In genomic region chr16:24394211-24394991, GRCm38 (mm10) we compare ENCODE assay signal across 8 mouse cellular contexts. TPM values are rescaled to one million over a fixed set of nuclear protein-coding genes. Genes with fewer than 3 reads are reported as not detected.
DNase-seq lines count a peak whose midpoint lies in the region; ATAC-seq and TF ChIP-seq lines count a peak whose summit lies in the region.

No protein-coding gene starts in this region.

- H3K9me3 ChIP-seq in lung, embryonic 15.5 days = no peaks in the 10 kb centered on the region
- no peaks in the 10 kb centered on the region for H3K9me3 ChIP-seq in embryonic facial prominence, embryonic 10.5 days
- H3K9me3 ChIP-seq in heart, embryonic 13.5 days = no peaks in the 10 kb centered on the region
- H3K9me3 ChIP-seq in kidney, postnatal 0 days (replicated peaks; ENCODE audit: low read length) = no peaks in the 10 kb centered on the region
- H3K9me3 ChIP-seq in midbrain, embryonic 12.5 days = no peaks in the 10 kb centered on the region

- no peaks in the 10 kb centered on the region for H3K27me3 ChIP-seq in lung, embryonic 15.5 days
- no peaks in the 10 kb centered on the region for H3K27me3 ChIP-seq in embryonic facial prominence, embryonic 10.5 days (replicated peaks; ENCODE audit: low read depth, poor library complexity, severe bottlenecking)
- no peaks in the 10 kb centered on the region for H3K27me3 ChIP-seq in heart, embryonic 13.5 days (replicated peaks)
- no peaks in the 10 kb centered on the region for H3K27me3 ChIP-seq in kidney, postnatal 0 days (ENCODE audit: insufficient read depth, low read length)
- peaks cover 18% of the 10 kb centered on the region; the same call in 1 of the 2 replicates for H3K27me3 ChIP-seq in midbrain, embryonic 12.5 days

- peak overlapping the region; percentile 94 for H3K9ac ChIP-seq in lung, embryonic 15.5 days
- H3K9ac ChIP-seq in heart, embryonic 13.5 days = peak overlapping the region; percentile 98
- H3K9ac ChIP-seq in kidney, postnatal 0 days (ENCODE audit: low read depth, low read length) = peak overlapping the region; percentile 92
- peak overlapping the region; percentile 85 for H3K9ac ChIP-seq in midbrain, embryonic 12.5 days (replicated peaks)

- WGBS in lung, embryonic 15.5 days = 3% methylated on average over 18 of the region's 18 CpGs
- WGBS in embryonic facial prominence, embryonic 10.5 days = 7% methylated on average over 18 of the region's 18 CpGs
- WGBS in heart, embryonic 13.5 days = 4% methylated on average over 18 of the region's 18 CpGs
- WGBS in kidney, postnatal 0 days = 4% methylated on average over 18 of the region's 18 CpGs
- WGBS in midbrain, embryonic 12.5 days = 13% methylated on average over 18 of the region's 18 CpGs

- peak overlapping the region; percentile 65 for H3K4me2 ChIP-seq in lung, embryonic 15.5 days
- H3K4me2 ChIP-seq in heart, embryonic 13.5 days = peak overlapping the region; percentile 86
- peak overlapping the region; percentile 79 for H3K4me2 ChIP-seq in kidney, postnatal 0 days (ENCODE audit: low read length)
- peak overlapping the region; percentile 80 for H3K4me2 ChIP-seq in midbrain, embryonic 12.5 days (replicated peaks)

- DNase-seq in lung, postnatal 25 days (ENCODE audit: low spot score) = no peak
- DNase-seq in embryonic facial prominence, embryonic 10.5 days (ENCODE audit: low spot score) = peak; percentile 42
- DNase-seq in kidney, postnatal 0 days (ENCODE audit: low spot score) = peak; percentile 76
- peak; percentile 61 for DNase-seq in yolk sac, embryonic 10.5 days (ENCODE audit: low spot score)

- H3K4me3 ChIP-seq in lung, embryonic 15.5 days = peak overlapping the region; percentile 94
- H3K4me3 ChIP-seq in embryonic facial prominence, embryonic 10.5 days = peak overlapping the region; percentile 93
- peak overlapping the region; percentile 85 for H3K4me3 ChIP-seq in heart, embryonic 13.5 days
- H3K4me3 ChIP-seq in kidney, postnatal 0 days (replicated peaks; ENCODE audit: low read depth, low read length) = peak overlapping the region; percentile 77
- peak overlapping the region; percentile 93 for H3K4me3 ChIP-seq in midbrain, embryonic 12.5 days

- H3K27ac ChIP-seq in lung, embryonic 15.5 days = peak overlapping the region; percentile 100
- peak overlapping the region; percentile 100 for H3K27ac ChIP-seq in embryonic facial prominence, embryonic 10.5 days (replicated peaks)
- H3K27ac ChIP-seq in heart, embryonic 13.5 days (replicated peaks) = peak overlapping the region; percentile 99
- H3K27ac ChIP-seq in kidney, postnatal 0 days = peak overlapping the region; percentile 99
- no peak overlapping the region; the same call in 1 of the 2 replicates for H3K27ac ChIP-seq in midbrain, embryonic 12.5 days (replicated peaks)

- no peak for TF ChIP-seq CTCF in kidney, postnatal 0 days (IDR thresholded peaks at IDR 0.05; ENCODE audit: low read depth)

- peaks cover 50% of the 10 kb centered on the region for H3K4me1 ChIP-seq in lung, embryonic 15.5 days
- H3K4me1 ChIP-seq in embryonic facial prominence, embryonic 10.5 days = peaks cover 54% of the 10 kb centered on the region
- peaks cover 66% of the 10 kb centered on the region for H3K4me1 ChIP-seq in heart, embryonic 13.5 days
- peaks cover 38% of the 10 kb centered on the region for H3K4me1 ChIP-seq in kidney, postnatal 0 days (replicated peaks; ENCODE audit: insufficient read depth, low read length)
- H3K4me1 ChIP-seq in midbrain, embryonic 12.5 days = peaks cover 18% of the 10 kb centered on the region; the same call in 1 of the 2 replicates

- no peaks in the 10 kb centered on the region for H3K36me3 ChIP-seq in lung, embryonic 15.5 days
- H3K36me3 ChIP-seq in embryonic facial prominence, embryonic 10.5 days (replicated peaks) = 0 out of 2 replicates have a peak, but pooled peaks cover 4% of the 10 kb centered on the region
- H3K36me3 ChIP-seq in heart, embryonic 13.5 days = no peaks in the 10 kb centered on the region
- H3K36me3 ChIP-seq in kidney, postnatal 0 days (ENCODE audit: insufficient read depth, low read length) = no peaks in the 10 kb centered on the region
- no peaks in the 10 kb centered on the region for H3K36me3 ChIP-seq in midbrain, embryonic 12.5 days

- no peak for ATAC-seq in lung, embryonic 15.5 days (ENCODE audit: borderline replicate concordance, extremely low read depth, low FRiP score, low TSS enrichment)
- no peak for ATAC-seq in heart, embryonic 13.5 days (ENCODE audit: extremely low read depth, insufficient number of reproducible peaks, low FRiP score, low TSS enrichment)
- 0 out of 2 replicates have a peak, but pooled peaks have one; percentile 3 for ATAC-seq in kidney, postnatal 0 days (replicated peaks; ENCODE audit: low FRiP score, low read depth)
- no peak for ATAC-seq in midbrain, embryonic 12.5 days (ENCODE audit: low FRiP score, low read depth)
- no peak for ATAC-seq in monocyte, adult 5-6 weeks (replicated peaks; ENCODE audit: insufficient number of reproducible peaks, low FRiP score, low TSS enrichment, poor library complexity, severe bottlenecking)

RNA-seq across cellular contexts. Expression of gene Lpp, which starts 1.1 kb away (rescaled TPM):
- 61.5 and 65.4 TPM in 2 replicates for polyA plus RNA-seq in lung, embryonic 15.5 days (2015; fragmentation: Nextera tagmentation; extraction: Ambion mirVana)
- 41.8 and 43.5 TPM in 2 replicates for polyA plus RNA-seq in embryonic facial prominence, embryonic 10.5 days (2016; fragmentation: Nextera tagmentation; extraction: Ambion mirVana)
- 37.9 and 39.8 TPM in 2 replicates for polyA plus RNA-seq in heart, embryonic 13.5 days (2015; fragmentation: Nextera tagmentation; extraction: Ambion mirVana)
- polyA plus RNA-seq in kidney, postnatal 0 days (2015; fragmentation: Nextera tagmentation; extraction: Ambion mirVana) = 32.9 and 39.5 TPM in 2 replicates
- 18.8 and 20.7 TPM in 2 replicates for polyA plus RNA-seq in midbrain, embryonic 12.5 days (2016; fragmentation: Nextera tagmentation; extraction: Ambion mirVana)
- total RNA-seq in monocyte, adult 5-6 weeks (2017) = 7.8 to 20.2 TPM (median 8.9 TPM) in 3 replicates
